Mouse (Mus musculus): ENCODE measurements around the gene P2rx7.

The P2rx7 gene

GRCm38 (mm10) chr5:122643701-122644100 lies at the start of gene P2rx7:
Gene P2rx7 (plus strand): TSS chr5:122643911.
- DNase-seq (ENCODE audit: low read depth): peak; percentile 77

- no peak for DNase-seq (ENCODE audit: low read depth)
These were observed 48.2 kb upstream of the P2rx7 start for GRCm38 (mm10) chr5:122595470-122595869.

DNA sequence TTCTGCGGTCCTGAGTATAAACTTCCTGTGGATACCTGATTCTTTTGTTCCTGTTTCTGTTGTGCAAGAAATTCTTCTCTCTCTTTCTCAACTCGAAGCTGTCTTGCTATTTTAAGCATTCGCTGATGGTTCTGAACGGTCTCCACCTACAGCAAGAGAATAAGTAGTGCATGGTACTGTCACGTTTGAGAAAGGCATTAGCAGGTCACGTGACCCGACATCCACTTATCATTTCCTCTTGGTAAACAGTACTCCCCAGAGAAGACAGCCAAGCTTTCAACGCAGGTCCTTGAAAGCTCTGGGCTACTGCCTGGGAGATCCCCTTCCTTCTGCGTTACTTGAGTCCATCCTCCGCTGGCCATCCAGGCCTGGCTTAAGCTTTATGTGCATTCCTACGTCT lies 41.5 kb upstream of the P2rx7 start:
- DNase-seq (ENCODE audit: low read depth): peak; percentile 98

GRCm38 (mm10) chr5:122604894-122605293 lies 38.8 kb upstream of the P2rx7 start:
- no peak for DNase-seq (ENCODE audit: low read depth)

- no peak for DNase-seq (ENCODE audit: low read depth)
These were observed 32.1 kb upstream of the P2rx7 start for GRCm38 (mm10) chr5:122611651-122612050.

- peak; percentile 87 for DNase-seq (ENCODE audit: low read depth)
These were observed 29.6 kb upstream of the P2rx7 start, which contains the start of gene Ift81 for GRCm38 (mm10) chr5:122613908-122614732. Gene Ift81 (minus strand): TSS chr5:122614518.

- DNase-seq (ENCODE audit: low read depth): no peak
These were observed 26.0 kb upstream of the P2rx7 start for GRCm38 (mm10) chr5:122617718-122618117.

DNA sequence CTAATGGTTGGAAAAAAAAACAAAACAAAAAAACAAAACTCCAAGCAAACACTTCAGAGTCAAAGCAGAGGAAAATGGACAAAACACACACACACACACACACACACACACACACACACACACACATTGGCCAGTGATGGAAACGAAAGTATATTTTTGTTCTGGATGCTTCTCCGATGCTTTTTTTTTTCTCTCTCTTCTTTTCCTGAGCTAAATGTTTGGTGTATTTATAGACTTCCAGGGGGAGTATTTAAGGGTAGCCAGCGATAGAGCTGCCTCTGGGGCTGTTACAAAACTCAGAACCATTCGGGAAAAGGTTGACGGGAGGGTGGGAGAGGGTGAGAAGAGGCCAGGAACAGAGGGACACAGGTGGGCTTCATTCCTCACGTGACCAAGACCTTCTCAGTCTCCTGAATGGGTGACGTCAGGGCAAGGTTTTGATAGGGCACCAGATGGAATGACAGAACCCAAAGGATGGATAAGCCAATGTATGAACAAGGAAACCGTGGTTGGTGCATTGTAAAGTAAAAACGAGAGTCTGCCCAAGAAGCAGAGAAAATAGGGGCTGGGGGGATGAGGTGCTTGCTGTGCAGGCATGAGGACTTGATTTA lies 23.9 kb upstream of the P2rx7 start:
- DNase-seq (ENCODE audit: low read depth): no peak

- DNase-seq (ENCODE audit: low read depth): peak; percentile 80
These were observed 22.3 kb upstream of the P2rx7 start for GRCm38 (mm10) chr5:122621376-122621886.

- no peak for DNase-seq (ENCODE audit: low read depth)
These were observed 21.2 kb upstream of the P2rx7 start for GRCm38 (mm10) chr5:122622526-122622925.

DNA sequence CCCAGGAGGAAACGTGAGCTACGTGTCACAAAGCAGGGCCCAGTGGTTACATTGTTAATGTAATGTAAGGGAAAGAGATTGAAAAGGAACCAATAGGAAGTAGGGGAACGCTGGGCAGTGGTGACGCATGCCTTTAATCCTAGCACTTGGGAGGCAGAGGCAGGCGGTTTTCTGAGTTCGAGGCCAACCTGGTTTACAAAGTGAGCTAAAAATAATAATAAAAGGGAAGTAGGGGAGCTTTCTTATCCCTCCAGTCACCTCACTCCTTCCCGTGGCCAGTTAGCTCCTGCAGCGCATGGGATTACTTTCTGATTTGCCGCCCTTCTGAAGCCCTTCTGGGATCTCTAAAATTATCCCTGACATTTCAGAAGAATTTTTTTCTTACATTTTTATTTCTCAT lies 19.9 kb upstream of the P2rx7 start:
- no peak for DNase-seq (ENCODE audit: low read depth)

- no peak for DNase-seq (ENCODE audit: low read depth)
These were observed 18.7 kb upstream of the P2rx7 start for GRCm38 (mm10) chr5:122624952-122625479.

- DNase-seq (ENCODE audit: low read depth): peak; percentile 34
These were observed 18.0 kb upstream of the P2rx7 start for GRCm38 (mm10) chr5:122625565-122626252.

DNA sequence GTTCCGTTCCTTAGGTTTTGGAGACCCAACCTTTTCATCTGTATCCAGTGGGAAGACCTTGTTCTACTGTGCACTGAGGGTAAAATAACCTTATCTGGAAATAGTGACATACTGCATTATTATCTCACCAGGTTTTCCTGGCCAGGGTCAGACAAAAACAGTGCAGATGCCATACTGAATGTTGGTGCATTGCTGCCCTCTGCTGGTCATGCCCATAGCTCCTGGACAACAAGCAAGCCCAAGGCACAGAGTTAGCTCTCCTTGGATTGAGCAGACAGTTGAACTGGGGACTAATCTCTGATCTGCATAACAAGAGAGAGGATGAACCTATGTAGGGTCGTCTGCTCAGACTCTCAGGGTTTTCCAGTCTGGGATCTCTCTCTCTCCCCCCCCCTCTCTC lies 16.5 kb upstream of the P2rx7 start:
- peak; percentile 90 for DNase-seq (ENCODE audit: low read depth)

DNA sequence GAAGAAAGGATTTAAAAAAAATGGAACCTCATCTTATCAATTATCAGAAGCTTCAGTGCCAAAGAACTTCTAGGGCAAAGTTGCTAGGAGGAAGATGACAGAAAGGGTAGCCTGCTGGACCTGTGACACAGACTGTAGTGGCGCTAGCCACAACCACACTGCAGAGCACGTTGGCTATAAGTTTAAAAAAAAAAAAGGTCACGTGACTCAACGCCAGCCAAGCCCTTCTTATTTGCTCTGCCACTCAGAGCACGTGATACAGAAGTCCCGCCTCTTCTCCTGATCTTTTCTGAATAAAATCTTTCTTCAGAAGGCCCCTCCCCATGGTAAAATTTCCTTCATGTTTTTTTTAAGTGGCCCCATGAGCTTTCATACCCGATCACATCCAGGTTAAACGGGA lies 8.5 kb upstream of the P2rx7 start:
- peak; percentile 65 for DNase-seq (ENCODE audit: low read depth)

DNA sequence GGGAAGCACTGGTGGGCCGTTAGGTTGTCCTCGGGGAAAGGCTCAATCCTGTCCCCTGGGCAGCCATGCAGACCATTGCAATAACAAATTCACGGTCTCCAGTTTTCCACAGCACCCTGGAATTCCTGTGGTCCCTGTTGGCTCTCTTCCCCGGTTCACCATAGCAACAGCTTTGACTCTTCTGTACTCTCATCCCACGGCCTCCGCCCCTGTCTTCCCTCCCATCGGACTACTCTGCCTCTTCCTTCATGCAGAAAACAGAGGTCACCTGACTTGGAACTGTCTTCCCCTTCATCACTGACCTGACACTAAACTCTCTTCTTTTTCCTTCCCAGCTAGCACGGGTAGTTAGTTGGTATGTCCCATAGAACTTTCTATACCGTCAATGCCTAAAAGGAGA lies 7.4 kb upstream of the P2rx7 start:
- DNase-seq (ENCODE audit: low read depth): no peak

- no peak for DNase-seq (ENCODE audit: low read depth)
These were observed 6.8 kb upstream of the P2rx7 start for GRCm38 (mm10) chr5:122636958-122637357.

DNA sequence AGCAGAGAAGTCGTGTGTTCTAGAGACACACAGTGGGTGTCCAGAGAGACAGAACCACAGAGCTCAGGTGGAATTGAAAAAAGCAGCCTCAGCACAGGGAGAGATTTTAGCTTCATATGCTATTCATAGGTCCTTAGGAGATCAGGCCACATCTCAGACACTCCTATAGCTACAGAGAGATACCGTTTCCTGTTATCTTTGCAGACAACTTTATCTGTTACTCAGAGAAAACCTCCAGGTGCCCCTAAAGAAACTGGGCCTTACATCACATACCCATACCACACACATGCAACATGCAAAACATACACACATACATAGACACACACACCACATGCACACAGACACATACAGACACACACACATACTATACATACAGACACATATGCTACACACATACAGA lies 5.4 kb upstream of the P2rx7 start:
- DNase-seq (ENCODE audit: low read depth): no peak

- peak; percentile 63 for DNase-seq (ENCODE audit: low read depth)
These were observed 4.2 kb upstream of the P2rx7 start for GRCm38 (mm10) chr5:122639517-122639916.

DNA sequence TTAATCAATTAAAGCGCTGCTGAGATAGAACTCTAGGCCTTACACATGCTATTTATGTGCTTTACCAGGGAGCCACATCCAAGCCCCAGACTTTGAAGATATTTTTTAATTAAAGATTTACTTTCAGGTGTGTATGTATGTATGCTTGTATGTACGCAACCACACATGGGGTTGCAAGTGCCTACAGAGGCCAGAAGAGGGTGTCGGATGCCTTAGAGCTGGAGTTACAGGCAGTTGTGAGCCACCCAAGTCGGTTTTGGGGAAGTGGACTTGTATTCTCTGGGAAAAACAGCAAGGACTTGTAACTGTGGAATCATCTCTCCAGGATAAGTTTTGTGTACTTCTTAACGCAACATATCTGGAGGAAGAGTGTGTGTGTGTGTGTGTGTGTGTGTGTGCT lies 3.7 kb upstream of the P2rx7 start:
- peak; percentile 71 for DNase-seq (ENCODE audit: low read depth)

DNA sequence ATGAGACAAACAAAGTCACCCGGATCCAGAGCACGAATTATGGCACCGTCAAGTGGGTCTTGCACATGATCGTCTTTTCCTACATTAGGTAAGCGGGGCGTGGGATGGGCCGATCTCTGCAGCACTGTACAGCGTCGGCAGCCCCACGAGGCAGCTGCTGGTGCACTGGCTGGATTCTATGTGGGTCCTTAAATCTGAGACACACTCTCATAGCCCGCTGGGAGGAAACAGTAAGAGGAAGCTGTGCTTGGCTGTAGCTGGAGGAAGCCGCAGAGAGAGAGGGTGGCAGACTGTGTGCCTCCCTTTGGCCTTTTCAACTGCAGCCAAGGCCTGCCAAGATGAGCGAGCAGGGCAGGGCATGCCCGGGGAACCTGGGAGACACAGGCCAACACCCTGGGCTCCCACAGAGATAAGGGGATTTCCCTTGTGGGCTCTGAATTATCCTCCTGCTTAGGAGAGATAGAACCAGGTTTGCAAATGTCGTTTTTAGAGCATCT lies 448 bp downstream of the P2rx7 start:
- peak; percentile 94 for DNase-seq (ENCODE audit: low read depth)

DNA sequence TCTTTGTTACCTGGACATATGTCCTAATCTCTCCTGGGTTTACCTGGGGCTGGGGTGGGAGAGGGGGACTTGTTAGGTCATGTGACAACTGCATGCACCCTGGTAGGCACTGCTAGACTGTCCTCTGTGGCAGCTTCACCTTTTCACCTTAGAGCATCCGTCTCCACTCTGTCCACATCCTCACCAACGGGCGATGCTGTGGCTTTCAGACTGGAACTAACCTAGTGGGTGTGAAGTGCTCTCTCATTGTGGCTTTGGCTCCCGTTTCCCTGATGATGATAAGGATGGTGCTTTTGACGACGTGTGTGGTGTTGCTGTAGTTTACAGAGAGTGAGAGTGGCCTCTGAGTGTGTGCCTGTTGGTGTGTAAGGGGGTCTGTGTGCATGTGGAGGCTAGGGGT lies 1.6 kb downstream of the P2rx7 start:
- peak; percentile 89 for DNase-seq (ENCODE audit: low read depth)

All from 416B (cell line).